Mouse (Mus musculus) liver, adult (tissue): ENCODE data around the gene Adamts15.
A peak's percentile ranks its signal among the peaks of the same experiment; 100 is the strongest.

Source experiments
- GATA4 ChIP-seq: IDR thresholded peaks from 2 replicates; pipeline ENCODE4 v1.6.1; 2014; ENCODE audit warnings: mild to moderate bottlenecking, low read length; ENCODE audit not compliant: insufficient replicate concordance

Gene Adamts15

DNA sequence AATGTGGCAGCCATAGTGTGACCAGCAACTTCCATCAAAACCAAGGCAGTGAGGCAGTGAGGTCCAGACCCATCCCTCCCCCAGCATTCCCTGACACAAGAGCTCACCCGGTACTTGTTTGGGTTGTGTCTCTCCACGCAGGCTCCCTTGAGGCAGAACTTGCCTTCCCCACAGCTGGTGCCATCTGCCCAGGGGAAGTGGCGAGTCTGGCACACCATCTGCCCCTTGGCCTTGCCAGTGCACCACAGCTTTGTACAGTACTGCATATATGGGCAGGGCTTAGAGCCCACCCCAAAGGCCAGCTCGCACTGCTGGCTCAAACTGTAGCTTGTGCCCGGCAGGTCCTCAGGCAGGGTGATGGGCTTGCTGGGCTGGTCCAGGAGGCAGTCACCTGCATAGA lies 11.8 kb downstream of the Adamts15 start:
- TF ChIP-seq GATA4, result no peak

DNA sequence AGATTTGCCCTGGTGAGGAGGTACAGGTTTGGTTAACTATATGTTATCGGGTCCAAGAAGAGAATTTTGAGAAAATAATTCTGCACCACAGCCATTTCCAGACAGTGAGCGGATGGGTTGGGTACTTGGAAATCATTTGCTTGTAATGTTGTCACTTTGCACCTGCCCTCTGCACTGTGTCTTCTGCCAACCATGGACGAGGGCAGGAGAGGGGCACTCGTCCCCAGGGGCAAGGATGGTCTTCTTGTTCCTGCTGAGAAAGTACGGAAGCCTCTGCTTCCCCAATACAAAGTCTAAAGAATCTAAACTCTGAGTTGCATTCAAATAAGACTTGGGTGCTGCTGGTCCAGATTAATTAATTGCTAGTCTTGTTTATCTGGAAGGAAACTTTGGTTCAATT lies 13.3 kb downstream of the Adamts15 start:
- TF ChIP-seq GATA4, result no peak

DNA sequence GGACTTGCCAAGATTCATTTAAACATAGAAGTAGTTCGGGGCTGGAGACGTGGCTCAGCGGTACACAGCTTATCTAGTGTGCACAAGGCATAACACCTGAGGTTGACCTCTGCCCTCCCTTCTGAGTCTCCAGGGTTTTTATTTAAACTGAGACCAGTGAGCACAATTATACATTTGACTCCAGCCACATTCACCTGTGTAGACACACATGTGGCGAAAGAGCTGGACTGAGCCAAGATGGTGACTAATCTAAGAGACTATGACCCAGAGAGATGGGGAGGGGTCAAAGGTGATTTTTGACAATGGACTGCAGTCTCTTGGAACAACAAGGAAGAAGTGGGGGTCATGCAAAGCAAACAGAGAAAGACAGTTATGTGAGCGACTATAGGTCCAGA lies 14.0 kb downstream of the Adamts15 start:
- no peak for TF ChIP-seq GATA4

DNA sequence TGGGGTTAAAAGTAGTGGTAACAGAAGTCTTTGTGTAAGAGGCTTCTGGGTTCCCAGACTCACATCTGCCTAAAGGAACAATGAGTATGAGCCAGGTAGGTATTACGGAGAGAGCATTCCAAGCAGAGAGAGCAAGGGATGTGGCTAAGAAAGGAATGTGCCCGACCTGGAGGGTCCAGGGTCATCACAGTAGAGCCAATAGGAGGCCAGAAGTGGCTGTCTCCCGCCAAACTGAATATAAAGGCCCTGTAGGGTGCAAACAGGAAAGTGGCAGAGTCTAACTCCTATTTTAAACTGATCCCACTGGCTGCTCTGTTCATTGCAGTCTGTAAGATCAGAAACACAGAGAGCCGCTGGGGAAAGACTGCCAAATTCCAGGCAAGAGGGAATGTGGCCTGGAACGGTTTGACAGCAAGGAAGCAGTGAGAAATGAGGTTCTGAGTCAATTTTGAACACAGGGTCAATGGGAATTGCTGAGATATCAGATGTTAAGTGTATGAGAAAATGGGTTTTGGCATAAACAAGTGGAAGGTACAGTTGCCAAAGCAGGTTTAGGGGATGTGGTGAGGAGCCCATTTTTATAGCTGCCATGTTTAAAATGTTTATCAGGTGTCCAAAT lies 14.5 kb downstream of the Adamts15 start:
- no peak for TF ChIP-seq GATA4

DNA sequence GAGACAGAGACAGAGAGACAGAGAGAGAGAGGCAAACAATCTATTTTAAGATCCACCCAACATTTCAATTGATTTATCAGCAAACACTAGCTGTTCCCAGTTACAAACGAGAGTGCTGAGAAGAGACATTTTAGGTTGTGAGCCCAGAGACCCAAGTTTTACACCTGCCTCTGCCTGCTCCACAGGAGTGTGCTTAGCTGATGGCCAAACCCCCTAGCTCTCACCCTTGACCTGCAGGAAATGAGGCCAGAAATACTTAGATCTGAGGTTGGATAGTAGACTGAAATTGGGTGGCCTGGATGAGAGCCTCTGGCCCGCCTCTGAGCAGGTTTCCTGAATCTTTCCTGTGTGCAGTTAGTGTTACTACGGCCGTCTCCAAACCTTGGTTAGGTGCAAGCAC lies 15.8 kb downstream of the Adamts15 start:
- no peak for TF ChIP-seq GATA4

DNA sequence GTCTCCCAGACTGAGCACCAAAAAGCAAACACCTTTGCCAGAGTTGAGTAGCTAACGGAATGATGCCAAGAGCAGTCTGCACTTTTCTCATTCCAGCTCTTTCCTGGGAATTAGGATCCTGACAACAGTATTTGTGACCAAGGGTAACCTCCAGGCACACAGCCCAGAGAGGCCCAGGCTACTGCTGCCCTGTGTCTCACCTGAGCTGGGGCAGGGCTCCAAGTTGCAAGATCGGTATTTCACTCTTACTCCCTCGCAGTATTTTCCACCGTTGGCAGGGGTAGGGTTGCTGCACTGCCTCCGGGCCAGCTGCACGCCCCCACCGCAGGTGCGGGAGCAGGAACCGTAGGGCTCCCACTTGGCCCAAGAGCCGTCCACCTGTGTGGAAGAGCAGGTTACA lies 16.4 kb downstream of the Adamts15 start:
- no peak for TF ChIP-seq GATA4

DNA sequence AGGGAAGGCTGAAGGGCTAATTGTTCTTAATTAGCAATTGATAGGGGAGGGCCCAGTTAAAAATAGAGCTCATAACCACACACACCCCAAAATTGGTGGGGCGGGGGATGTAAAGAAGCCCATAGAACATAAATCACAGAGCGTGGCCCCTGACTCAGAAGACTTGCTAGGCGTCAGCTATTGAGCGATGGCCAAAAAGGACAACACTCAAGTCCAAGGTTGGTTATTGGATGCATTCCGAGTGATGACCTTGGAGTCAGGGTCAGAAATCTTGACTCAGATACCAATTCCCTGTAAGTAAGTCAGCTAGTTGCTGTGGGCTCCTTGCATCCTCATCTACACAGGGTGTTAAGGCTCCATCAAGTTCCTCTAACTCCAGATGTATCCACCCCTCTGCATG lies 19.0 kb downstream of the Adamts15 start:
- no peak for TF ChIP-seq GATA4

DNA sequence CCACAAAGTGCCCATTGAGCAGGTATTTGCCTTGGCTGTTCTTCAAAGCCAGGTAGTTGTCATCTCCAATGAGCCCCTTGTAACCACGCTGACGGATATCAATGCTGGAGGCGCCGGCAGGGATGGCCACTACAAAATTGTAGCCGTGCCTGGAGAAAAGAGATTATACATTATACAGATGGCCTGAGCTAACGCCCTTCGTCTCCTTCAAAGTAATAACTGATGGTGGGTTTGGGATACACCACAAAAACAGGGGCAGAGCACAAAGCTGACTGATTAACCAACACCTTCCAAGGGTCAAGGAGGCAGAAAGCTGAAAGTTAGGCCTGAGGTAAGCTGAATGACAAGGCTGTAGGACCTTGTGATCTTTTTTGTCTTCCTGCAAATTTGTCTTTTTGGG lies 19.6 kb downstream of the Adamts15 start:
- no peak for TF ChIP-seq GATA4

DNA sequence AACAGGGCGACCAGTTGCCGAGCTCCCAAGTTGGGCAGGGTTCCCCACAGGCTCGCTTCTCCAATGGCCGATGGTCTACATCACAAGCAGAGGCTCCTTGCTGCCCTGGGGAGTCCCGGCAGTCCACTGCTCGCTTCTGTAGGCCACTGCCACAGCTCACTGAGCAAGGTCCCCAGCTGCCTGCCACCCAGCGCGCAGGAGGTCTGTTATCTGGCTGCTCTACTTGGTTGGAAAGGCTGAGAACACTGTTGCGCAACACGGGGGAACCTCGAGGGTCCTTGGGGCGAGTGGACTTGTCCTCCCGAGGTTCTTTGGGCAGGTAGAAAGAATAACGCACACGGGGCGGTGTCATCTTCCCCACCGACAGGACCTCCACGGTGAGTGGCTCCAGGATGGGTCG lies 20.1 kb downstream of the Adamts15 start:
- no peak for TF ChIP-seq GATA4

DNA sequence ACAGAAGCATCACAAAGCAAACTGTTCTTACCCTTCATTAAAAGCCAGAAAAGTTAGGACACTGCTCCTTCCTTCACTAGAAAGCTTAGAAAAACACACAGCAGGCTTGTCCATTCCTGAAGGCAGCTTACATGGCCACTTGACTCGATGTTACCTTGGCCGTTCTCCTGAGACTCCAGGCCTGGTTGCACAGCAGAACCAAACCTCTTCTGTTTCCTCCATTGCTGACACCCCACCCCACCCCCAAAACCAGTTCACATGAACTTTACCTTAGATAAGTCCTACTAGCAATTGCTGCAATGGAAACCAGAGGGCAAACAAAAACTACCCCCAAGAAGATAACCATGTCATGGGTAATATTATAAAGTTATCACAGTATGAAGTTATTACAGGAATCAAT lies 25.1 kb downstream of the Adamts15 start:
- no peak for TF ChIP-seq GATA4

DNA sequence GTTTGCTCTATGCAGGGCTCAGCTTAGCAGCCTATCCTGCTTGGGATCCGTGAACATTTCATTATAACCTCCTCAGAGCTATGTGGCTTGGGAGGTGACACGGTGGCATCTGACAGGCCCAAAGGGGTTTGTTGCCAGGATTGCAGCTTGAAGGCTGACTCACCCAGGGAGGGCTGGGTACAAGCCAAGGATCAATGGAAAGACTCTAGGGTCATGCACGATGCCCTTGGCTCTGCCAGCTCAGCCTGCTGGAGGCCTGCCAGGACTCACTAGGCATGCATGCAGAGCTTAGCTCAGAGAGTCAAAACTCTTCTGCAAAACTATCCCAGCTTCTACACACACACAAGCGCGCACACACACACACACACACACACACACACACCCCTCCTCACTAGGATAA lies 25.5 kb downstream of the Adamts15 start:
- TF ChIP-seq GATA4, result no peak

DNA sequence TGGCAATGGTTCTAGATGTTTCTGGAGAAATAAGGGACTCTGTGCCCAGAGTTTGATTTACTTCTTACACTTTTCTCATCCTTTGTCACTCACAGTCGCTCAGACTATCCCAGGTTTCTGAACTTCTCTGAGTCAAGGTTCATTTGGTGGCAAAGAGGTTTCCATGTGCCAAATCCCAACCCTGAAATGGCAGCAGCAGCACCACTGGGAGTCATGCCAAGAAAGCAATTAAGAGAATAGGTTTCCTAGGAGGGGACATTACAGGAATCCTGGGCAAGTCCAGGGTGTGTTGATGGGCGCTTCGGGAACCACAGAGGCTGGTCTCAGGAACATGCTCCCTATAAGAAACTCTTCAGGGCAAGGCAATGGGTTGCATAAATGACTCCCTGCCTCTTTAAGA lies 26.6 kb downstream of the Adamts15 start:
- no peak for TF ChIP-seq GATA4

DNA sequence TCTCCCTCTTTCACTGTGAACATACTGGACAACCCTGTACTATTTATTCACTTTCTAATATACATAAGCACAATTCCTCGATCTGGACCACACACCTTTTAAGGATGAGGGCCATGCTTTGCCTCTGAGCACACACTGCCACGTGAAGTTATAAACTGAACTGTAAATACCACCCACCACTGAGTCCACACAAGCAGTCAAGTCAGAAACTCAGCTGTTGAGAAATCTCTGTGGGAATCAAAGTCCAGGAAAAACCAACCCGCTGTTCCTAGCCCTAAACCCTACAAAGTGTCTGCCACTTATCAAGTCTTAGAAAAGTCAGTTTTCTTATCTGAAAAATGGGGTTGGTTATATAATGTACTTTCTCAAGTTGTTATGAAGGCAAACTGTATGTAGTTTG lies 36.0 kb downstream of the Adamts15 start:
- TF ChIP-seq GATA4, result no peak

DNA sequence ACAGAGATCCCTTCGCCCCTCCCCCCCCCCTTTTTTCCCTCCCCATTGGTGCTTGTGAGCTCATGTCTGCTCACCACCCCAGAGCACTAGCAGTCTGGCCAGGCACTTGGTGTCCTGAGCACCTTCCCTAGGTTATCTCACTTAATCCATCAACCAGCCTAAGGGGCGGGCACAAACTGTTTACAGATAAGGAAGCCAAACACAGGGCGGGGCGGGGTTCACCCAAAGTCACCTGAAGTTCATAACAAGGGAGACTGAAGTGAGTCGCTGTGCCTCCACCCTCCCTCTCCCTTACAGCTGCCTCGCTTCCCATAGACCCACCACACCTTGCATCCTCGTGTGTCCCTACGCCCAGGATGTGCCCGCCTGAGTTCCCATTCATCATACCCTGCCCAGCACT lies 41.7 kb downstream of the Adamts15 start:
- peak; percentile 27; the same call in 1 of the 2 replicates for TF ChIP-seq GATA4

DNA sequence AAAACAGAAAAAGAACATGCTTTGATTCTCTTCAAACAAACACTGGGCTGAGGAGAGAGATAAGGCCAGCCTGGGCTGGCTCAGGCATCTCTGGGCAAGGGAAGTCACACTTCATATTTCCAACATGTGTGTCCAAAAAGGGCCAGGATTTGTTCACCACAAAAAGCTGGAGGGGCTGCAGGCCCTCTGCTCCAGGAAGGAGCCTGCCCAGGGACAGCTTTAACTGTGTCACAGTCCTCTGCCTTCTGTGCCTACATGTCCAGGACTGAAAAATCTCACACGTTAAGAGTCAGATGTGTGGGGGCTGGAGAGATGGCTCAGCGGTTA lies 42.3 kb downstream of the Adamts15 start:
- no peak for TF ChIP-seq GATA4

DNA sequence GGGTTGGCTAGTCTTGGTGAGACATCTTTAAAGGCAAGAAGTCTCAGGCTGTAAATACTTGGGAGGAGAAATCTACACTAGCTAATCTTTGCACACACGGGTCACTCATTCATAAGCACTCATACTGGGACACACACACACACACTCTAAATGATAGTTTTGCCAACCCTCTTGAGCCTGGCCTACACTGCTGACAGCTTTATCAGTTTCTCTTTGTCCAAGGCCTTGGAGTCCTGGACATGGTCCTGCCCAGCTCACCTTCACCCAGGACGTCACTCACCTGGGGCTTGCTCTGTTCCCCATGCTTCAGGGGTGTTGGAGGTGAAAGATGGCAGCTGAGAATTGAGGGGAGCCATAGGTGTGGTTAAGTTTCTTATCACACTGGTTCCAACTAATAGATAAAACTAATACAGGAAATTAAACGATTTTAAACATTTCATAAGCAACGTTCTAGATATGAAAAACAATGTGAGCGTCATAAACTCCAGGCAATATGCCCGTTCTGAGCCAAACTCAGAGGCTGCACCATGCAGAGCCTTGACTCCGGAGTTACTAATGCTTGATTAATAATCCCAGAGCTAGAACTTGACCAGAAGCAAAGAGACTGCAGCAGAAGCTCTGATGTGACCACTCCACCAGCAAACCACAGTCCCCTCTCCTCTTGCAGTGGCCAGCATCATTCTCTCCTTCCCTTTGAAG lies 42.9 kb downstream of the Adamts15 start:
- no peak for TF ChIP-seq GATA4

DNA sequence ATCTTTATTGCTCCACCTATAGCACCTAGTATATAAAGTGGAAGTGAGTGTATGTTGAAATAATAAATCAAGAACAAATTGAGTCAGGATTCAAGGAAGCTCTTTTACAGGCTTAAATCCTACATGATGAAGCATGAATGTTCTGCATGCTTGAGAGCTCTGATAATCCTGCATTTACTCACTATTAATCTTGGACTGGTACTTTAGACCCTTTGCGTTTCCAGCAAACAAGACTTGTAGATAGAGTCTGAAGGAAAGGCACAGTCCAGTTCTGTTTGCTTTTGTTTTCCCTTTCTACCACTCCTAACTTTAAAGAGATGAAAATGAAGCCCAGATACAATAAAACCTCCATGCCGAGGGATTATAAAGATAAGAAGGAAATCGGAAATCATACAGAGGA lies 45.7 kb downstream of the Adamts15 start:
- no peak for TF ChIP-seq GATA4
